24 mouse cellular contexts compared by ENCODE assay signal in the genomic region with DNA sequence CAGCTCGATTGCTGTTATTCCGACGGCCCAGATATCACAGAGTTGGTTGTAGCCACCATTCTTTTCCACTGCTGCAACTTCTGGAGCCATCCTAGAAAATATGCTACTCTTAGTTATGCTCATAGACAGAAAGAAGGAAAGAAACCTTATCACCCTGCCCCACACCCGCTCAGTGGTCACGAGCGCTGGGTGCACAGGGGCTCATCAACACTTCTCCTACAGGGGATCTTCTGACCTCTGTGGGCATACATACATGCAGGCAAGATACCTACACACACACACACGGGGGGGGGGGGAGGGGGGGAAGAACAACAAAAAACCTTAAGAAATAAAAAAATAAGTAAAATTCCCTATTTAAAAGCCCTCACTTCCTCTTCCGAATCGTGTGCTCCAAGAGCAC. TPM values are rescaled to one million over a fixed set of nuclear protein-coding genes. Genes with fewer than 3 reads are reported as not detected.
"Had no signal": no experiment of that assay in that cellular context is flagged by ENCODE, and none has a peak within 500 bp of the region (broad histone marks: within the 10 kb centered on the region; RNA-seq: fewer than 3 reads in every experiment).

No protein-coding gene starts in this region.

- H3K4me1 ChIP-seq: kidney, embryonic 15.5 days; limb, embryonic 10.5 days; limb, embryonic 12.5 days had no signal

- H3K9me3 ChIP-seq: heart, embryonic 13.5 days; heart, embryonic 15.5 days; hindbrain, embryonic 13.5 days; hindbrain, embryonic 15.5 days; kidney, embryonic 15.5 days; limb, embryonic 10.5 days; limb, embryonic 12.5 days had no signal

- DNase-seq: gastrocnemius, postnatal 14 days; gastrocnemius, postnatal 36 days; heart, adult 11 months; heart, adult 2 months; heart, postnatal 14 days; heart, postnatal 36 days; kidney, adult 11 months; kidney, adult 2 months; kidney, adult 9 months; kidney, postnatal 14 days; kidney, postnatal 36 days had no signal

- ATAC-seq: hindbrain, postnatal 0 days; intestine, embryonic 16.5 days had no signal

- H3K4me3 ChIP-seq: heart, adult 2 months; heart, embryonic 13.5 days; heart, embryonic 15.5 days; hindbrain, embryonic 13.5 days; hindbrain, embryonic 15.5 days; kidney, embryonic 15.5 days; left cerebral cortex, adult 2 months; limb, embryonic 10.5 days; limb, embryonic 12.5 days had no signal

- H3K27ac ChIP-seq: heart, adult 2 months; heart, embryonic 13.5 days; heart, embryonic 15.5 days; hindbrain, embryonic 13.5 days; hindbrain, embryonic 15.5 days; hindbrain, postnatal 0 days; kidney, embryonic 15.5 days; kidney, postnatal 0 days; left cerebral cortex, adult 2 months; limb, embryonic 10.5 days; limb, embryonic 12.5 days had no signal

- H3K9ac ChIP-seq: heart, embryonic 13.5 days; heart, embryonic 15.5 days; hindbrain, embryonic 13.5 days; hindbrain, embryonic 15.5 days; kidney, embryonic 15.5 days; limb, embryonic 12.5 days had no signal

- H3K4me2 ChIP-seq: heart, embryonic 11.5 days; heart, embryonic 13.5 days; heart, embryonic 15.5 days; hindbrain, embryonic 13.5 days; hindbrain, embryonic 15.5 days; kidney, embryonic 15.5 days; limb, embryonic 12.5 days had no signal

- H3K27me3 ChIP-seq: heart, embryonic 13.5 days; heart, embryonic 15.5 days; hindbrain, embryonic 13.5 days; hindbrain, embryonic 15.5 days; kidney, embryonic 15.5 days; limb, embryonic 12.5 days had no signal

RNA-seq across cellular contexts. Expression of a gene that starts 54.7 kb away (rescaled TPM):
- total RNA-seq: hematopoietic stem cell, adult 5-6 weeks had no signal
